Mouse (Mus musculus): ENCODE results near the gene Ms4a7.

DNA sequence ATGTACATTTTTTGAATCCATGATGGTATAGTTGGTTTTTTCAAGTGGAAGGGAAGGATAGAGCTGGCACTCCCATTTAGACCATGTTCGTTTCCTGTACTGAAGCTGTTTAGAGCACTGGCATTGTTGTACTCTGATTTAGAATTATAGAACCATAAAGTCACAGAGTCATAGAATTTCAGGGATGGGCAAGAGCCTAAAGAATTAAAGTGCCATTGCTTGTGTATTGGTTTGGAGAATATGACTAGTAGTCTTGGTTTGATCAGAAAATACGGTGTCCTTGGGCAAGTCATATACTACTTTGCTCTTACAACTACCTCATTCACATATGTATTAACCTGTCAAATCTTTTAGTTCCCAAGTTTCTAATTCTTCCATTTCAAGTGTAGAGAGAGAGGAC is 52.2 kb downstream of the Ms4a7 start, which contains the start of gene Ms4a5:
- TF ChIP-seq CTCF (IDR thresholded peaks at IDR 0.05; ENCODE audit: low read depth) (no peak), EP300 (optimal IDR thresholded peaks at IDR 0.05) (no peak)

Data from stomach, postnatal 0 days (tissue).